Mouse (Mus musculus) ES-E14 (cell line): ENCODE measurements around the gene Ipo4.

Experiments
- CHD2 ChIP-seq: IDR thresholded peaks from 2 replicates; pipeline ENCODE4 v1.6.1; 2014; ENCODE audit warnings: mild to moderate bottlenecking, low read depth, low read length, inconsistent platforms
- HCFC1 ChIP-seq: IDR thresholded peaks from 2 replicates; pipeline ENCODE4 v1.6.1; 2012; ENCODE audit warnings: low read length, inconsistent platforms, borderline replicate concordance; ENCODE audit not compliant: insufficient read depth
- MAFK ChIP-seq: IDR thresholded peaks from 2 replicates; pipeline ENCODE4 v1.6.1; 2014; ENCODE audit warnings: mild to moderate bottlenecking, low read depth, low read length, inconsistent platforms; ENCODE audit not compliant: insufficient read depth
- ZC3H11A ChIP-seq: IDR thresholded peaks from 2 replicates; pipeline ENCODE4 v1.6.1; 2012; ENCODE audit warnings: low read depth, mild to moderate bottlenecking, inconsistent platforms, low read length, borderline replicate concordance
- ZNF384 ChIP-seq: IDR thresholded peaks from 2 replicates; pipeline ENCODE4 v1.6.1; 2012; ENCODE audit warnings: low read depth, low read length, inconsistent platforms

DNA sequence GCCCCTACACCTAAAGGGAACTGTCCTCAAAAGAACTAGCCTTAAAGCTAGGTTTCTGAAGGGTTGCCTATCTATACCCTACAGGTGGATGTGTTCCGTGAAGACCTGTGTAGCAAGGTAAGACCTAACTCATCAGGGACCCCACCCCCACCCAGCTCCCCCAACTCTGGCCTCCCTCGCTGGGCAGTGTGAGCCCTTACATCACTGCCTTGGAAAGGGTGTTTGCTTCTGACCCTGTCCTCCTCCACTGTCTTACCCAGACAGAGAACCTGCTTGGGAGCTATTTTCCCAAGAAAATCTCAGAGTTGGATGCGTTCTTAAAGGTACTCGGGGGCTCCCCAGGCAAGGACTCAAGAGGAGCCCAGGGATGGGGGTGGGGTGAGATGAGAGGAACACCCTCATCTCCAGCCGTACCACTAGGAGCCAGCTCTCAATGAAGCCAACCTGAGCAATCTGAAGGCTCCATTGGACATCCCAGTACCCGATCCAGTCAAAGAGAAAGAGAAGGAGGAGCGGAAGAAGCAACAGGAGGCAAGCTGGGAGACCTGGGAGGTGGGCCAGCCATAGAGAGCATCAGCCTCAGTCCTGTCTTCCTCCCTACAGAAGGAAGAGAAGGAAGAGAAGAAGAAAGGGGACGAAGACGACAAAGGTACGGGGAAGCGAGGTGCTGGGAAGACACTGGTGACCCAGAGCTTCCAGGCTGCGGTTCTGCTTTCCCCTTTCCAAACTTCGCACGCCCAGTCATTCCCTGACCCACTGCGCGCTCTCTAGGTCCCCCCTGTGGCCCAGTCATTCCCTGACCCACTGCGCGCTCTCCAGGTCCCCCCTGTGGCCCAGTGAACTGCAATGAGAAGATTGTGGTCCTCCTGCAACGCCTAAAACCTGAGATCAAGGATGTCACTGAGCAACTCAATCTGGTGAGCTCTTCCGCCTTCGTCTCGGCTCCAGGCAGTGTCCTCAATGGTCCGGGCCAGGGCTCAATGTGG lies 56.0 kb downstream of the Ipo4 start:
- TF ChIP-seq HCFC1: no peak
- no peak for TF ChIP-seq ZNF384
- TF ChIP-seq MAFK: no peak
- no peak for TF ChIP-seq ZC3H11A
- TF ChIP-seq CHD2: no peak
